Mouse (Mus musculus) CH12.LX (cell line): ENCODE results near the gene Col9a3.

Source experiments
- BHLHE40 ChIP-seq: IDR thresholded peaks from 2 replicates; pipeline ENCODE4 v1.6.1; 2011; ENCODE audit warnings: mild to moderate bottlenecking, low read depth, low read length, improper control_type of control experiment
- CHD1 ChIP-seq: IDR thresholded peaks from 2 replicates; pipeline ENCODE4 v1.6.1; 2012; ENCODE audit warnings: low read depth, low read length, improper control_type of control experiment, inconsistent platforms
- CTCF ChIP-seq, 2 experiments: IDR thresholded peaks in 1 of 2; conservative IDR thresholded peaks in 1 of 2; 2 replicates each; pipeline ENCODE4 v1.5.1; 2011 to 2012; ENCODE audit warnings: low read depth in 2 of 2, low read length in 2 of 2, improper control_type of control experiment in 1 of 2, inconsistent platforms in 1 of 2, mild to moderate bottlenecking in 1 of 2, moderate library complexity in 1 of 2
- HCFC1 ChIP-seq: IDR thresholded peaks from 2 replicates; pipeline ENCODE4 v1.6.1; 2012; ENCODE audit warnings: low read depth, mild to moderate bottlenecking, inconsistent platforms, low read length, improper control_type of control experiment
- MAX ChIP-seq: IDR thresholded peaks from 2 replicates; pipeline ENCODE4 v1.6.1; 2011; ENCODE audit warnings: low read length, improper control_type of control experiment
- MEF2A ChIP-seq: IDR thresholded peaks from 2 replicates; pipeline ENCODE4 v1.6.1; 2014; ENCODE audit warnings: low read depth, mild to moderate bottlenecking, inconsistent platforms, low read length, improper control_type of control experiment, borderline replicate concordance
- NELFE ChIP-seq: IDR thresholded peaks from 2 replicates; pipeline ENCODE4 v1.6.1; 2011; ENCODE audit warnings: low read depth, low read length, improper control_type of control experiment
- POLR2A ChIP-seq: IDR thresholded peaks from 2 replicates; pipeline ENCODE4 v1.6.1; 2011; ENCODE audit warnings: low read depth, mild to moderate bottlenecking, improper control_type of control experiment, low read length
- SMC3 ChIP-seq: IDR thresholded peaks from 2 replicates; pipeline ENCODE4 v1.6.1; 2011; ENCODE audit warnings: low read depth, low read length, improper control_type of control experiment
- TCF12 ChIP-seq: IDR thresholded peaks from 2 replicates; pipeline ENCODE4 v1.6.1; 2014; ENCODE audit warnings: low read depth, mild to moderate bottlenecking, inconsistent platforms, low read length, improper control_type of control experiment
- ZMIZ1 ChIP-seq: IDR thresholded peaks from 2 replicates; pipeline ENCODE4 v1.6.1; 2012; ENCODE audit warnings: low read depth, mild to moderate bottlenecking, inconsistent platforms, low read length, improper control_type of control experiment

GRCm38 (mm10) chr2:180610283-180610682 lies 12.7 kb downstream of the Col9a3 start:
- TF ChIP-seq TCF12 (no peak), SMC3 (no peak), HCFC1 (no peak), POLR2A (no peak), CHD1 (no peak), NELFE (no peak), ZMIZ1 (no peak), BHLHE40 (no peak), CTCF (conservative IDR thresholded peaks at IDR 0.05 in 1 of 2, IDR thresholded peaks at IDR 0.05 in 1 of 2; ENCODE audit: low read depth in 2 of 2, low read length in 2 of 2) (no peak), MEF2A (no peak), MAX (no peak)
